Mouse (Mus musculus) liver, embryonic 14.5 days (tissue): ENCODE measurements around the gene Camp. TPM values are rescaled to one million over a fixed set of nuclear protein-coding genes. Genes with fewer than 3 reads are reported as not detected.

Source experiments
- ATAC-seq: fragments of 200-750 bp; cut with Nextera tagmentation; 2 replicates; pipeline ENCODE4 v1.8.0; 2017; ENCODE audit warnings: moderate number of reproducible peaks, mild to moderate bottlenecking, moderate library complexity; ENCODE audit not compliant: insufficient read depth
- DNase-seq, 3 experiments: peaks; one replicate each; pipeline ENCODE4 v3.0.0-alpha.2; 2012 to 2013; ENCODE audit warnings: low read depth in 3 of 3, low spot score in 3 of 3
- H3K27ac ChIP-seq: fragments of 300-500 bp; sonication (generic); 2 replicates; pipeline ENCODE4 v1.5.1; 2014; ENCODE audit warnings: moderate library complexity, mild to moderate bottlenecking, control low read depth, inconsistent platforms
- H3K27me3 ChIP-seq: fragments of 300-500 bp; sonication (generic); 2 replicates; pipeline ENCODE4 v1.6.1; 2014; ENCODE audit warnings: mild to moderate bottlenecking, low read length, moderate library complexity; ENCODE audit not compliant: control insufficient read depth, insufficient read depth
- H3K36me3 ChIP-seq: fragments of 300-500 bp; sonication (generic); replicated peaks from 2 replicates; pipeline ENCODE4 v1.6.1; 2014; ENCODE audit warnings: low read depth; ENCODE audit not compliant: control insufficient read depth, insufficient read depth
- H3K4me1 ChIP-seq, 2 experiments: fragments of 200-500 bp in 1 of 2; fragments of 300-500 bp in 1 of 2; sonication (generic) in 1 of 2; replicated peaks; 2 replicates each; pipeline ENCODE4 v1.6.1; 2012 to 2014; ENCODE audit warnings: antibody characterized with exemption in 1 of 2, inconsistent platforms in 1 of 2, low read length in 1 of 2; ENCODE audit not compliant: control insufficient read depth in 2 of 2, insufficient read depth in 2 of 2
- H3K4me2 ChIP-seq: fragments of 300-500 bp; sonication (generic); 2 replicates; pipeline ENCODE4 v1.6.1; 2014; ENCODE audit warnings: low read depth, mild to moderate bottlenecking, control low read depth, moderate library complexity
- H3K4me3 ChIP-seq, 2 experiments: fragments of 200-500 bp in 1 of 2; fragments of 300-500 bp in 1 of 2; sonication (generic) in 1 of 2; 2 replicates each; pipeline ENCODE4 v1.5.1; 2012 to 2014; ENCODE audit warnings: low read depth in 2 of 2, low read length in 2 of 2, mild to moderate bottlenecking in 2 of 2, control low read depth in 1 of 2, inconsistent platforms in 1 of 2, moderate library complexity in 1 of 2; ENCODE audit not compliant: insufficient read depth in 1 of 2
- H3K9ac ChIP-seq: fragments of 300-500 bp; sonication (generic); replicated peaks from 2 replicates; pipeline ENCODE4 v1.6.1; 2014; ENCODE audit warnings: mild to moderate bottlenecking, control low read depth, moderate library complexity
- H3K9me3 ChIP-seq: fragments of 300-500 bp; sonication (generic); 2 replicates; pipeline ENCODE4 v1.6.1; 2016; ENCODE audit warnings: low read length, mixed read lengths; ENCODE audit not compliant: control insufficient read depth
- CTCF ChIP-seq: IDR thresholded peaks from 2 replicates; pipeline ENCODE4 v1.5.1; 2016; ENCODE audit warnings: antibody characterized with exemption, low read depth, control low read depth
- EP300 ChIP-seq: IDR thresholded peaks from 2 replicates; pipeline ENCODE4 v1.6.1; 2016; ENCODE audit warnings: antibody characterized with exemption, low read depth
- WGBS: fragments of 180-500 bp; shearing (Covaris S2); extraction: QIAGEN DNeasy Blood & Tissue Kit; methylation state at CpG from one replicate; pipeline ENCODE4 v1.1.7; 2014; ENCODE audit not compliant: insufficient replicate concordance; 5-methylcytosine and 5-hydroxymethylcytosine counted together
- polyA plus RNA-seq, 2 experiments: library from polyadenylated mRNA; depleted of rRNA in 1 of 2; stranded (reverse) in 1 of 2; unstranded in 1 of 2; fragments of >200 nt; fragmentation: Nextera tagmentation in 1 of 2; extraction: Ambion mirVana in 1 of 2; gene quantifications; 2 replicates each; pipeline versions ENCODE4 v1.2.1 to v1.2.3; 2012 to 2014

Camp gene
- polyA plus RNA-seq, 2 experiments, result 56.1 to 101 TPM

GRCm38 (mm10) chr9:109874797-109875691, 25.6 kb upstream of the Camp start, which contains the start of gene Cdc25a:
TSS of gene Cdc25a (plus strand) at chr9:109875579.
- Histone ChIP-seq H3K4me1 (peaks cover 4 to 24% of the 10 kb centered on the region in 2 experiments), H3K9ac (peak within 1 kb of the TSS; percentile 96), H3K27me3 (no peaks in the 10 kb centered on the region), H3K4me2 (peak within 1 kb of the TSS; percentile 86), H3K27ac (peak within 1 kb of the TSS; percentile 32), H3K4me3 (peak within 1 kb of the TSS; percentile 72 to 93), H3K36me3 (peaks cover 25% of the 10 kb centered on the region), H3K9me3 (no peaks in the 10 kb centered on the region)
- 3% methylated on average over 33 of the region's 33 CpGs for WGBS
- DNase-seq (peak; percentile 99 to 100 (median 100)), ATAC-seq (peak; percentile 88)
- TF ChIP-seq CTCF (peak; percentile 75), EP300 (no peak)

GRCm38 (mm10) chr9:109870983-109871572, 21.7 kb upstream of the Camp start:
- no peak for TF ChIP-seq EP300
- TF ChIP-seq CTCF, result no peak
- no peaks in the 10 kb centered on the region for H3K27me3 ChIP-seq
- H3K36me3 ChIP-seq, result no peaks in the 10 kb centered on the region
- no peak for ATAC-seq
- 14% methylated on average over 6 of the region's 6 CpGs for WGBS
- H3K9me3 ChIP-seq, result no peaks in the 10 kb centered on the region
- peak overlapping the region; percentile 7; the same call in 1 of the 2 replicates for H3K4me2 ChIP-seq
- no peak overlapping the region for H3K9ac ChIP-seq
- DNase-seq, result no peak
- no peak overlapping the region for H3K4me3 ChIP-seq
- no peak overlapping the region for H3K27ac ChIP-seq
- H3K4me1 ChIP-seq, result peaks cover 4 to 21% of the 10 kb centered on the region in 2 experiments

GRCm38 (mm10) chr9:109866218-109866617, 16.8 kb upstream of the Camp start:
- ATAC-seq, result peak; percentile 22; the same call in 1 of the 2 replicates

GRCm38 (mm10) chr9:109863085-109863484, 13.7 kb upstream of the Camp start:
- Histone ChIP-seq H3K4me1 (peaks cover 0 to 19% of the 10 kb centered on the region in 2 experiments), H3K4me2 (peak overlapping the region; percentile 60), H3K27me3 (no peaks in the 10 kb centered on the region), H3K9me3 (no peaks in the 10 kb centered on the region), H3K36me3 (no peaks in the 10 kb centered on the region), H3K27ac (no peak overlapping the region), H3K4me3 (no peak overlapping the region), H3K9ac (no peak overlapping the region)
- WGBS, result 5% methylated on average over 3 of the region's 3 CpGs
- ATAC-seq (peak; percentile 59; the same call in 1 of the 2 replicates), DNase-seq (no peak)
- TF ChIP-seq EP300 (no peak), CTCF (no peak)

More at GRCm38 (mm10) chr9:109866218-109866617, 16.8 kb upstream of the Camp start:
- H3K36me3 ChIP-seq, result no peaks in the 10 kb centered on the region
- no peaks in the 10 kb centered on the region for H3K9me3 ChIP-seq
- no peak overlapping the region for H3K4me2 ChIP-seq
- TF ChIP-seq EP300, result no peak
- TF ChIP-seq CTCF, result no peak
- no peak overlapping the region for H3K9ac ChIP-seq
- no peak overlapping the region for H3K4me3 ChIP-seq
- H3K4me1 ChIP-seq, result peaks cover 4 to 26% of the 10 kb centered on the region in 2 experiments
- H3K27ac ChIP-seq, result no peak overlapping the region
- WGBS, result 15% methylated on average over 2 of the region's 2 CpGs
- H3K27me3 ChIP-seq, result no peaks in the 10 kb centered on the region
- no peak for DNase-seq

GRCm38 (mm10) chr9:109862397-109863044, 13.1 kb upstream of the Camp start:
- no peaks in the 10 kb centered on the region for H3K27me3 ChIP-seq
- H3K9ac ChIP-seq, result no peak overlapping the region
- H3K27ac ChIP-seq, result no peak overlapping the region
- peak overlapping the region; percentile 4 to 36; a peak in 3 of 4 replicates for H3K4me3 ChIP-seq
- no peaks in the 10 kb centered on the region for H3K36me3 ChIP-seq
- no peaks in the 10 kb centered on the region for H3K9me3 ChIP-seq
- ATAC-seq, result peak; percentile 63; the same call in 1 of the 2 replicates
- 4% methylated on average over 20 of the region's 20 CpGs for WGBS
- H3K4me2 ChIP-seq, result peak overlapping the region; percentile 60
- peaks cover 0 to 18% of the 10 kb centered on the region in 2 experiments for H3K4me1 ChIP-seq
- DNase-seq, result peak; percentile 49 to 59 (median 55)
- TF ChIP-seq EP300, result no peak
- peak; percentile 95 for TF ChIP-seq CTCF
